Mouse (Mus musculus) G1E (cell line): ENCODE results near the gene Zfp592. TPM values are rescaled to one million over a fixed set of nuclear protein-coding genes. Genes with fewer than 3 reads are reported as not detected.
"Not testable (repeated sequence)": the region's sequence is repeated elsewhere in the genome, so short reads cannot be mapped to it uniquely, and the experiment has no call there.

Source experiments
- ATAC-seq: 2 replicates; pipeline ENCODE4 v1.8.0; 2016; ENCODE audit warnings: mild to moderate bottlenecking; ENCODE audit not compliant: insufficient number of reproducible peaks, poor library complexity, low FRiP score, severe bottlenecking; ENCODE audit errors: extremely low read depth
- DNase-seq: peaks from one replicate; pipeline ENCODE4 v3.0.0; 2012; ENCODE audit warnings: low spot score
- H3K27me3 ChIP-seq: 2 replicates; pipeline ENCODE4 v1.6.1; 2012; ENCODE audit warnings: mild to moderate bottlenecking, low read length, inconsistent platforms; ENCODE audit not compliant: insufficient read depth
- H3K36me3 ChIP-seq: replicated peaks from 2 replicates; pipeline ENCODE3; 2012; ENCODE audit warnings: mild to moderate bottlenecking, inconsistent platforms
- H3K4me1 ChIP-seq: 2 replicates; pipeline ENCODE4 v1.6.1; 2012; ENCODE audit warnings: low read depth, low read length, inconsistent platforms, mixed read lengths; ENCODE audit not compliant: insufficient read depth
- H3K4me3 ChIP-seq: 2 replicates; pipeline ENCODE4 v1.5.1; 2012; ENCODE audit warnings: low read depth, mild to moderate bottlenecking, inconsistent platforms, low read length, moderate library complexity, mixed read lengths
- H3K9me3 ChIP-seq: replicated peaks from 2 replicates; pipeline ENCODE4 v1.6.1; 2012; ENCODE audit warnings: inconsistent platforms
- CTCF ChIP-seq: IDR thresholded peaks from 2 replicates; pipeline ENCODE4 v1.5.1; 2012; ENCODE audit warnings: low read depth, low read length, inconsistent platforms, mixed read lengths
- GATA1 ChIP-seq: IDR thresholded peaks from 2 replicates; pipeline ENCODE4 v1.6.1; 2012; ENCODE audit warnings: borderline replicate concordance, low read length, inconsistent platforms, mixed read lengths
- GATA2 ChIP-seq: IDR thresholded peaks from 2 replicates; pipeline ENCODE4 v1.6.1; 2012; ENCODE audit warnings: low read depth, low read length, inconsistent platforms, borderline replicate concordance
- POLR2AphosphoS5 ChIP-seq: IDR thresholded peaks from 2 replicates; pipeline ENCODE4 v1.6.1; 2012; ENCODE audit warnings: low read depth, low read length, inconsistent platforms; ENCODE audit not compliant: insufficient replicate concordance
- TAL1 ChIP-seq: conservative IDR thresholded peaks from 2 replicates; pipeline ENCODE4 v1.6.1; 2012; ENCODE audit warnings: low read depth, low read length, inconsistent platforms, mixed read lengths
- polyA plus RNA-seq: library from polyadenylated mRNA; stranded (reverse); fragments of >175 nt; gene quantifications from 2 replicates; pipeline ENCODE4 v1.2.3, GENCODE M21; 2012
- total RNA-seq, 2 experiments: library from RNA; stranded (forward) in 1 of 2; stranded (reverse) in 1 of 2; fragments of 200-1000 nt in 1 of 2; fragments of >200 nt in 1 of 2; fragmentation: Nextera tagmentation in 1 of 2; gene quantifications; 2 replicates each; pipeline ENCODE4 v1.2.3; 2014 to 2017

The Zfp592 gene
- total and polyA plus RNA-seq, 3 experiments: 30.3 to 72.4 (median 60.5) TPM

DNA sequence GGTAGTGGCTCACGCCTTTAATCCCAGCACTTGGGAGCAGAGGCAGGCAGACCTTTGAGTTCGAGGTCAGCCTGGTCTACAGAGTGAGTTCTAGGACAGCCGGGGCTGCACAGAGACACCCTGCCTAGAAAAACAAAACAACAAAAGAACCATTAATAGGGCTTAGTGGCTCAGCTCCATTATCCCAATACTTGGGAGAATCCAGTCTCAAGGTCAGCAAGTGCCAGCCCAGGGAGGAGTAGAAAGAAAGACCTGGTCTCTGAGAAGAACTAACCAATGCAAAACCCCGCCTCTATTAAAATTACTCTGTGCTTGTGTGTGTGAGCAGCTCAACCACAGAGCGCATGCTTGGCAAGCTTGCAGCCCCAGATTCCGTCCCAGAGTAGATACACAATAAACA, 30.7 kb upstream of the Zfp592 start:
- Histone ChIP-seq H3K4me3 (no peak overlapping the region), H3K4me1 (0 out of 2 replicates have a peak, but pooled peaks cover 2% of the 10 kb centered on the region), H3K36me3 (no peaks in the 10 kb centered on the region), H3K27me3 (peaks cover 3% of the 10 kb centered on the region; the same call in 1 of the 2 replicates), H3K9me3 (no peaks in the 10 kb centered on the region)
- no peak for ATAC-seq
- TF ChIP-seq GATA1 (no peak), GATA2 (no peak), TAL1 (no peak), POLR2AphosphoS5 (no peak), CTCF (no peak)
- no peak for DNase-seq

DNA sequence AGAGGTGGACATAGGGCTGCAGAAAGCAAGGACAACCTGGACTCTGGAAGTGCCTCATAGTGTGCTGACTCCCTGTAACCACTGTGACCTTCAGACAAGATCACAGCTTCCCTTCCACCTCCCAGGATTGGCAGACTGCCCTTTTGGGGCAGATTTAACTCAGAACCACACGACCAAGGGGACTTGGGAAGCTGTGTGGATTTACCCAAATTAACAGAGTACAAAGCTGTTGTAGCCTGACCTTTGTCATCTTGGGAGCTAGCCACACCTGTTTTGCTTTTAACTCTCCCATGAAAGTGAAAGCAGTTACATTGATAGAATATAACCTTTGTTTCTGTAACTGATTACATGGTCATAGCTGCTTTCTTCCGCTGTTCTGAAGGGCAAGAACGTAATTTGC, 22.6 kb upstream of the Zfp592 start:
- TF ChIP-seq CTCF (no peak), GATA2 (no peak), GATA1 (no peak), POLR2AphosphoS5 (no peak), TAL1 (no peak)
- H3K27me3 ChIP-seq: no peaks in the 10 kb centered on the region
- no peak for ATAC-seq

DNA sequence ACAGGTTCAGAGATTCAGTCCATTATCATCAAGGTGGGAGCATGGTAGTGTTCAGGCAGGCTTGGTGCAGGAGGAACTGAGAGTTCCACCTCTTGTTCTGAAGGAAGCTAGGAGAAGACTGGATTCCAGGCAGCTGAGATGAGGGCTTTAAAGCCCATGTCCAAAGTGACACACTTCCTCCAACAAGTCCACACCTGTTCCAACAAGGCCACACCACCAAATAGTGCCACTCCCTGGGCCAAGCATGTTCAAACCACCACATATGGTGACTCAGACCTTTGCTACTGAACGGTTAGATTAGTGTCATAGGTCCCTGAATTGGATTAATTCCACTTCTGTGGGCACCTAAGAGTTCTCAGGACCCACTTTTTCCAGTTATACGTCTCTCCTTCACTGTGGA, 22.1 kb upstream of the Zfp592 start:
- H3K27me3 ChIP-seq: no peaks in the 10 kb centered on the region
- no peak for DNase-seq
- H3K4me3 ChIP-seq: no peak overlapping the region
- TF ChIP-seq TAL1 (no peak), CTCF (no peak), GATA1 (no peak), POLR2AphosphoS5 (no peak), GATA2 (no peak)
- no peak for ATAC-seq
- H3K36me3 ChIP-seq: no peaks in the 10 kb centered on the region
- H3K4me1 ChIP-seq: no peaks in the 10 kb centered on the region; the same call in 1 of the 2 replicates
- peaks cover 5% of the 10 kb centered on the region for H3K9me3 ChIP-seq

More for the DNA sequence above, 22.6 kb upstream of the Zfp592 start:
- peaks cover 5% of the 10 kb centered on the region for H3K9me3 ChIP-seq
- no peaks in the 10 kb centered on the region; the same call in 1 of the 2 replicates for H3K4me1 ChIP-seq
- no peak for DNase-seq
- no peak overlapping the region for H3K4me3 ChIP-seq
- no peaks in the 10 kb centered on the region for H3K36me3 ChIP-seq

DNA sequence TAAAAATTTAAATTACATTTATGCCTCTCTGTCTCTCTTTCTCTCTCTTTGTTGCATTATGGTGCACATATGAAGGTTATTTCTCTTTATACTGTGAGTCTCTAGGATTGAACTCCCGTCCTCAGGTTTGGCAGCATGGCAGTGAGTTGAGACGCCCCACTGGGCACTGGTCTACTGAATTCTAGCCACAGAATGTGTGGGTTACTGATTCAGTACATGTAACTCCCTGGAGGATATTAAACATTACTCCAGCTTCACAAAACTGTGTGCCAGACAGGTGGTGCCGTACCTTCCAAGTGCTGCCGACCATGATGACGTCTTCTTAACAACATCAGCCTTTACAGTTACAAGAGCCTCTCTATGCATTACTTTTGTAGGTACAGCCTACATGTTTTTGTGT, 21.4 kb upstream of the Zfp592 start:
- no peaks in the 10 kb centered on the region for H3K27me3 ChIP-seq
- H3K4me1 ChIP-seq: no peaks in the 10 kb centered on the region; the same call in 1 of the 2 replicates
- peaks cover 5% of the 10 kb centered on the region for H3K9me3 ChIP-seq

DNA sequence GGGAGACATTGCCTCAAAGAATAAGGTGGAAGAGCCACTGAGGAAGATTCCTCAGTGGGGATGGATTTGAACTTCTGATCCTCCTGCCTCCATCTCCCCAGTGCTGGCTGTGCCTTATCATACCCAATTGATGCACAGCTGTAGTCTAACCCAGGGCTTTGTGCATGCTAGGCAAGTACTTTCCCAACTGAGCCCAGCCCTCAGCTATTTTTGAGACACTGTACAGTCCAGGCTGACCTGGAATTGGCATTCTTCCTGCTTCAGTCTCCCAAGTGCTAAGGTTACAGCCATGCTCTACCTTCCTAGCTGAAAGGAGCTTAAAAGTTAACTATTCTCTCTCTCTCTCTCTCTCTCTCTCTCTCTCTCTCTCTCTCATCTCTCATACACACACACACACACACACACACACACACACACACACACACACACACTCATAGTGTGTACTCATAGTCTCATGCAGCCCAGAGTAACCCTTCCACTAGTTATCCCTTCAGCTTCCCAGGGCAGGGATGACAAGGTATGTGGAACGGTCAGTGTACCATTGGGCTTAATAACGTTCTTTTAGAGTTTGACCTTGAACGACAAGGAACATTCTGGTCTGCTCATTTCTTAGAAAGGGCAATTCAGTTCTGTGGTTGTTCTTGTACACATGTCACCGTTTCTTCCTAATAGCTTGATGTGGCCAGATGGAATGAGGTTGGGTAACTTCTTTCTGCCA, 20.4 kb upstream of the Zfp592 start:
- H3K4me1 ChIP-seq, H3K9me3 ChIP-seq, ATAC-seq, H3K27me3 ChIP-seq, H3K36me3 ChIP-seq, DNase-seq, H3K4me3 ChIP-seq: not testable (repeated sequence)

More for the DNA sequence above, 21.4 kb upstream of the Zfp592 start:
- no peak for DNase-seq
- no peak for TF ChIP-seq CTCF
- TF ChIP-seq POLR2AphosphoS5: no peak
- TF ChIP-seq GATA2: no peak
- TF ChIP-seq TAL1: no peak
- no peak for TF ChIP-seq GATA1
- H3K36me3 ChIP-seq: no peaks in the 10 kb centered on the region
- ATAC-seq: no peak
- H3K4me3 ChIP-seq: no peak overlapping the region

DNA sequence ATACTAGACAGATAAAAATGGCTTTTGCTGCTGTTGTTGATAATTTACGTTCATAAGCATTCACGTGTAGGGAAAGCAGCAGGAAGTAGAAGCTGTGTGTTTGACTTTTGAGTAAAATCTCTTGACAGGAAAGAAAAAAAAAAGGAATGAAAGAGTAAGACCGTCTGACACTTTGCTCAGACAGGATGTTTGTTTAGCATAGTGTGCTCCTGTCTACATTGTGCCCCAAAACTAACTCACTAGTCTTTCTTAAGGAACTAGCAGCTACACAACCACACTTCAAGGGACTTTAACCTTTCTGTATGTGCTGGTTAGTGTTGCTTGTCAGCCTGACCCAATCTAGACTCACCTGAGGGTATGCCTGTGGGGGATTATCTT, 19.9 kb upstream of the Zfp592 start:
- not testable (repeated sequence) for H3K4me3 ChIP-seq, H3K27me3 ChIP-seq, DNase-seq, H3K36me3 ChIP-seq, ATAC-seq, H3K4me1 ChIP-seq, H3K9me3 ChIP-seq

DNA sequence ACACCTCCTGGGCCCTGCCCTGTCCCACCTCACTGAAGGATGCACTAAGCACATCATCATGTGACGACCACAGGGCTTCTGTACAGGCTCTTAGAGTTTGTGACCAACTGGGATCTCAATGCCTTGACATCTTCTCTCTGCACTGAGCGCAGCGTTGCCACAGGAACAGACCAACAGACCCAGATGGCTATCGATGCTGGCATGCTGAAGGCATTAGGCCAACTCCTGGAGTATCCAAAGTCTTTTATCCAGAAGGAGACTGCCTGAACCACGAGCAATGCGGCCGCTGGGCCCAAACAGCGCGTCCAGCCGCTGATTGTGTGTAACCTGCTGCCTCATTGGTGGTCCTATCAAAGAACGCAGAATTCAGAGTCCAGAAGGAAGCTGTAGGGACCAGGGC, 12.9 kb upstream of the Zfp592 start:
- no peak for ATAC-seq
- DNase-seq: no peak

More for the DNA sequence above, 12.9 kb upstream of the Zfp592 start:
- no peak for TF ChIP-seq GATA2
- TF ChIP-seq GATA1: no peak
- no peak for TF ChIP-seq POLR2AphosphoS5
- no peak for TF ChIP-seq CTCF
- no peak for TF ChIP-seq TAL1
- H3K36me3 ChIP-seq: no peaks in the 10 kb centered on the region
- H3K27me3 ChIP-seq: no peaks in the 10 kb centered on the region
- peaks cover 40% of the 10 kb centered on the region for H3K4me1 ChIP-seq
- H3K4me3 ChIP-seq: no peak overlapping the region
- no peaks in the 10 kb centered on the region for H3K9me3 ChIP-seq
